Mouse (Mus musculus): ENCODE results near the gene March9. TPM values are rescaled to one million over a fixed set of nuclear protein-coding genes. Genes with fewer than 3 reads are reported as not detected.

March9 gene
- polyA plus RNA-seq, 1 experiment from 2014 or later, result 1.5 TPM

- Histone ChIP-seq H3K4me2 (ENCODE audit: low read depth, low read length) (no peak overlapping the region), H3K4me3 (ENCODE audit: low read depth, low read length) (no peak overlapping the region), H3K9ac (replicated peaks; ENCODE audit: low read length) (no peak overlapping the region), H3K27ac (replicated peaks; ENCODE audit: low read depth, low read length) (no peak overlapping the region), H3K36me3 (replicated peaks; ENCODE audit: control insufficient read depth, insufficient read depth, low read depth, low read length) (0 out of 2 replicates have a peak, but pooled peaks cover 2% of the 10 kb centered on the region), H3K9me3 (replicated peaks; ENCODE audit: control insufficient read depth, low read length) (no peaks in the 10 kb centered on the region), H3K27me3 (ENCODE audit: control insufficient read depth, insufficient read depth, low read length) (no peaks in the 10 kb centered on the region), H3K4me1 (ENCODE audit: control insufficient read depth, insufficient read depth, low read length) (no peaks in the 10 kb centered on the region)
- ATAC-seq (replicated peaks; ENCODE audit: insufficient number of reproducible peaks, low FRiP score, low TSS enrichment, low read depth), result no peak
- WGBS, result 81% methylated on average over 8 of the region's 8 CpGs
- DNase-seq (ENCODE audit: low spot score), result no peak
These were observed 26.7 kb downstream of the March9 start for GRCm38 (mm10) chr10:127033301-127033741.

GRCm38 (mm10) chr10:127030336-127031296 is 29.4 kb downstream of the March9 start, which contains the start of gene Tsfm:
Tsfm (minus strand) TSS chr10:127030840.
- no peaks in the 10 kb centered on the region for H3K9me3 ChIP-seq (replicated peaks; ENCODE audit: control insufficient read depth, low read length)
- no peaks in the 10 kb centered on the region for H3K27me3 ChIP-seq (ENCODE audit: control insufficient read depth, insufficient read depth, low read length)
- DNase-seq (ENCODE audit: low spot score) (peak; percentile 95), ATAC-seq (replicated peaks; ENCODE audit: insufficient number of reproducible peaks, low FRiP score, low TSS enrichment, low read depth) (peak; percentile 86)
- H3K4me1 ChIP-seq (ENCODE audit: control insufficient read depth, insufficient read depth, low read length), result no peaks in the 10 kb centered on the region
- H3K9ac ChIP-seq (replicated peaks; ENCODE audit: low read length), result peak within 1 kb of the TSS; percentile 85
- 5% methylated on average over 56 of the region's 56 CpGs for WGBS
- H3K36me3 ChIP-seq (replicated peaks; ENCODE audit: control insufficient read depth, insufficient read depth, low read depth, low read length), result peaks cover 8% of the 10 kb centered on the region
- peak within 1 kb of the TSS; percentile 76 for H3K4me2 ChIP-seq (ENCODE audit: low read depth, low read length)
- H3K27ac ChIP-seq (replicated peaks; ENCODE audit: low read depth, low read length), result peak within 1 kb of the TSS; percentile 80
- peak within 1 kb of the TSS; percentile 89 for H3K4me3 ChIP-seq (ENCODE audit: low read depth, low read length)

GRCm38 (mm10) chr10:127018422-127018821 is 41.6 kb downstream of the March9 start:
- ATAC-seq (replicated peaks; ENCODE audit: insufficient number of reproducible peaks, low FRiP score, low TSS enrichment, low read depth), result no peak
- DNase-seq (ENCODE audit: low spot score), result no peak
- peaks cover 4% of the 10 kb centered on the region for H3K36me3 ChIP-seq (replicated peaks; ENCODE audit: control insufficient read depth, insufficient read depth, low read depth, low read length)
- no peak overlapping the region for H3K27ac ChIP-seq (replicated peaks; ENCODE audit: low read depth, low read length)
- H3K9me3 ChIP-seq (replicated peaks; ENCODE audit: control insufficient read depth, low read length), result no peaks in the 10 kb centered on the region
- H3K4me2 ChIP-seq (ENCODE audit: low read depth, low read length), result no peak overlapping the region
- no peaks in the 10 kb centered on the region for H3K4me1 ChIP-seq (ENCODE audit: control insufficient read depth, insufficient read depth, low read length)
- H3K9ac ChIP-seq (replicated peaks; ENCODE audit: low read length), result no peak overlapping the region
- 78% methylated on average over 16 of the region's 16 CpGs for WGBS
- H3K27me3 ChIP-seq (ENCODE audit: control insufficient read depth, insufficient read depth, low read length), result no peaks in the 10 kb centered on the region
- H3K4me3 ChIP-seq (ENCODE audit: low read depth, low read length), result no peak overlapping the region

GRCm38 (mm10) chr10:127017071-127017470 is 42.9 kb downstream of the March9 start:
- no peaks in the 10 kb centered on the region for H3K9me3 ChIP-seq (replicated peaks; ENCODE audit: control insufficient read depth, low read length)
- WGBS, result 8% methylated on average over 2 of the region's 2 CpGs
- H3K4me3 ChIP-seq (ENCODE audit: low read depth, low read length), result no peak overlapping the region
- H3K9ac ChIP-seq (replicated peaks; ENCODE audit: low read length), result no peak overlapping the region; the same call in 1 of the 2 replicates
- ATAC-seq (replicated peaks; ENCODE audit: insufficient number of reproducible peaks, low FRiP score, low TSS enrichment, low read depth) (no peak), DNase-seq (ENCODE audit: low spot score) (no peak)
- peaks cover 4% of the 10 kb centered on the region for H3K36me3 ChIP-seq (replicated peaks; ENCODE audit: control insufficient read depth, insufficient read depth, low read depth, low read length)
- no peaks in the 10 kb centered on the region for H3K4me1 ChIP-seq (ENCODE audit: control insufficient read depth, insufficient read depth, low read length)
- H3K4me2 ChIP-seq (ENCODE audit: low read depth, low read length), result no peak overlapping the region
- no peak overlapping the region for H3K27ac ChIP-seq (replicated peaks; ENCODE audit: low read depth, low read length)
- no peaks in the 10 kb centered on the region for H3K27me3 ChIP-seq (ENCODE audit: control insufficient read depth, insufficient read depth, low read length)

DNA sequence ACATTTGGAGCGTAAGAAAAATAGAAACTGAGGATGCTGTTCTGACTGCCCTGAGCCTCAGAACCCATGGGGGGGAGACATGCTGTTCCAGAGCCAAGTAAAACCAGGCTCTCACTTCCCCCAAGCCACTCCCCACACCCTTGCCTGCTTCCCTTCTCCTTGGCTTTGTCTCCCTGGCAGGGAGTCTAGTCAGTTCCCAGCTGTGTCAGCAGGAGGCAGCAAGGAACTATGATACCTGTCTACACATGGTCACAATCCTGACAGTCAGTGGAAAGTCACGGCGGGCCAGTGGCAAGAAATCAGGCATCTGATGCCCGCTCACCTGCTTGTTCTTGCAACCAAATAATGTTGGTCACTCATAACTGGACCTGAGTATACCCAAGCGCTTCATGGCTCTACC is 43.5 kb downstream of the March9 start:
- H3K27me3 ChIP-seq (ENCODE audit: control insufficient read depth, insufficient read depth, low read length), result no peaks in the 10 kb centered on the region
- no peaks in the 10 kb centered on the region for H3K4me1 ChIP-seq (ENCODE audit: control insufficient read depth, insufficient read depth, low read length)
- WGBS, result 52% methylated on average over 5 of the region's 5 CpGs
- no peak overlapping the region for H3K27ac ChIP-seq (replicated peaks; ENCODE audit: low read depth, low read length)
- H3K9ac ChIP-seq (replicated peaks; ENCODE audit: low read length), result no peak overlapping the region; the same call in 1 of the 2 replicates
- DNase-seq (ENCODE audit: low spot score) (peak; percentile 49), ATAC-seq (replicated peaks; ENCODE audit: insufficient number of reproducible peaks, low FRiP score, low TSS enrichment, low read depth) (no peak)
- H3K4me2 ChIP-seq (ENCODE audit: low read depth, low read length), result no peak overlapping the region
- H3K9me3 ChIP-seq (replicated peaks; ENCODE audit: control insufficient read depth, low read length), result no peaks in the 10 kb centered on the region
- H3K4me3 ChIP-seq (ENCODE audit: low read depth, low read length), result no peak overlapping the region
- H3K36me3 ChIP-seq (replicated peaks; ENCODE audit: control insufficient read depth, insufficient read depth, low read depth, low read length), result no peaks in the 10 kb centered on the region

Other genes starting within 250 kb of the March9 start
- 18.9 and 19.3 TPM in 2 replicates for gene Atp23, start 158.8 kb downstream of the March9 start, polyA plus RNA-seq (2014; fragmentation: Nextera tagmentation; extraction: Ambion mirVana)
- 64.8 and 67.9 TPM in 2 replicates for gene Ctdsp2, start 81.5 kb downstream of the March9 start, polyA plus RNA-seq (2014; fragmentation: Nextera tagmentation; extraction: Ambion mirVana)
- 0.39 and 0.42 TPM in 2 replicates for gene Avil, start 59.5 kb downstream of the March9 start, polyA plus RNA-seq (2014; fragmentation: Nextera tagmentation; extraction: Ambion mirVana)
- gene Tsfm, start 29.3 kb downstream of the March9 start, polyA plus RNA-seq (2014; fragmentation: Nextera tagmentation; extraction: Ambion mirVana), result 88.0 and 88.5 TPM in 2 replicates
- 42.7 and 44.8 TPM in 2 replicates for gene Mettl1, start 18.8 kb downstream of the March9 start, polyA plus RNA-seq (2014; fragmentation: Nextera tagmentation; extraction: Ambion mirVana)
- 0.07 and 0.29 TPM in 2 replicates for gene Eef1akmt3, start 18.7 kb downstream of the March9 start, polyA plus RNA-seq (2014; fragmentation: Nextera tagmentation; extraction: Ambion mirVana)
- gene Cyp27b1, start 11.9 kb downstream of the March9 start, polyA plus RNA-seq (2014; fragmentation: Nextera tagmentation; extraction: Ambion mirVana), result not detected in 2 replicates
- 3,117 and 3,128 TPM in 2 replicates for gene Cdk4, start 3.4 kb upstream of the March9 start, polyA plus RNA-seq (2014; fragmentation: Nextera tagmentation; extraction: Ambion mirVana)
- 83.4 and 98.5 TPM in 2 replicates for gene Tspan31, start 10.1 kb upstream of the March9 start, polyA plus RNA-seq (2014; fragmentation: Nextera tagmentation; extraction: Ambion mirVana)
- 0.80 and 0.95 TPM in 2 replicates for gene Agap2, start 15.1 kb upstream of the March9 start, polyA plus RNA-seq (2014; fragmentation: Nextera tagmentation; extraction: Ambion mirVana)
- gene Os9, start 60.9 kb upstream of the March9 start, polyA plus RNA-seq (2014; fragmentation: Nextera tagmentation; extraction: Ambion mirVana), result 29.5 and 29.9 TPM in 2 replicates
- gene B4galnt1, start 105.0 kb upstream of the March9 start, polyA plus RNA-seq (2014; fragmentation: Nextera tagmentation; extraction: Ambion mirVana), result 4.9 and 5.2 TPM in 2 replicates
- gene Slc26a10, start 120.5 kb upstream of the March9 start, polyA plus RNA-seq (2014; fragmentation: Nextera tagmentation; extraction: Ambion mirVana), result 1.1 and 2.0 TPM in 2 replicates
- gene Arhgef25, start 129.9 kb upstream of the March9 start, polyA plus RNA-seq (2014; fragmentation: Nextera tagmentation; extraction: Ambion mirVana), result 32.7 and 38.4 TPM in 2 replicates
- gene Dtx3, start 135.5 kb upstream of the March9 start, polyA plus RNA-seq (2014; fragmentation: Nextera tagmentation; extraction: Ambion mirVana), result 93.8 and 108 TPM in 2 replicates
- 14.7 and 17.8 TPM in 2 replicates for gene Pip4k2c, start 151.4 kb upstream of the March9 start, polyA plus RNA-seq (2014; fragmentation: Nextera tagmentation; extraction: Ambion mirVana)
- gene Kif5a, start 203.2 kb upstream of the March9 start, polyA plus RNA-seq (2014; fragmentation: Nextera tagmentation; extraction: Ambion mirVana), result 10.4 and 12.2 TPM in 2 replicates
- gene Dctn2, start 206.2 kb upstream of the March9 start, polyA plus RNA-seq (2014; fragmentation: Nextera tagmentation; extraction: Ambion mirVana), result 162 and 180 TPM in 2 replicates
- 9.8 and 11.6 TPM in 2 replicates for gene Mbd6, start 228.8 kb upstream of the March9 start, polyA plus RNA-seq (2014; fragmentation: Nextera tagmentation; extraction: Ambion mirVana)